Mouse (Mus musculus) E14TG2a.4 (cell line): ENCODE measurements around the gene Stra6.

Experiments used
- CTCF ChIP-seq: conservative IDR thresholded peaks from 2 replicates; pipeline ENCODE4 v1.5.1; 2014; ENCODE audit warnings: low read length
- NANOG ChIP-seq: IDR thresholded peaks from 2 replicates; pipeline ENCODE4 v1.6.1; 2014; ENCODE audit warnings: borderline replicate concordance, low read length, mixed read lengths
- POU5F1 ChIP-seq: IDR thresholded peaks from 2 replicates; pipeline ENCODE4 v1.6.1; 2014; ENCODE audit warnings: low read length, borderline replicate concordance

DNA sequence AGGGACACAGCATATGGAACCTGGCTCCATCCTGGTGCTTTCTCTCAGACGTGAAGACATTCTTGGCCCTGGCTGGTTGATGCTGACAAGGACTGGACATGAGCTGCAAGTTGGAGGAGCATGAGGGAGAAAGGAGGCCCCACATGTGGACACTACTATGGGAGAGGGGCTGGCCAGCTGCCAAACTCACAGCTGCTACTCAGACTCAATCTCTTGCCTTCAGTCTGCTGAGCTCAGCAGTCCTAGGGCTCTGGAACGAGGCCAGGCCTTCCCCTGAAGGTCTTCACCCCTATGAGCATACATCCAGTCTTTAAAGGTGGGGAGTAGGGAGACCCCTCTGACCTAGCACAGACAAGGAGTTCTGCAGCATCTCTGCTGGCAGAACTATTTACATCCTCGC is 91.8 kb downstream of the Stra6 start:
- TF ChIP-seq CTCF (no peak), POU5F1 (no peak), NANOG (no peak)
